ENCODE assay signal across 12 mouse cellular contexts in the genomic region with DNA sequence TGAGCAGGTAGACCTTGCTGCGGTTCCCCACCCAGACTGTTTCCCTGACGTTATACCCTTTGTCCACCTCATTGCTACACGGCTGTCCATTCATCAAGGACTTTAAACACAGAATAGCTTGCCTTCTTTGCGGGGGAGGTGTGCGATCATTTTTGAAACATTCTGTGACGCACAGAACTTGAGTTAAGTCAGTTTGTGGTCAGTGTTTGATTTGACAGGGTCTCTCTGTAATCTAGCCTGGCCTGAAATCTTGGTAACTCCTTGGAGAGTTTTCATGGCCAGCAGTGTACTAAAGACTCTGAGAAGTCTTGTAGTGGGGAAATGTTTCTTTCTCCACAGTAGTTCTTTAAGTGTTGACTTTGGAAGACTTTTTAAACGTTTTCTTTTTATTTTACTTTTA. TPM values are rescaled to one million over a fixed set of nuclear protein-coding genes. Genes with fewer than 3 reads are reported as not detected.
DNase-seq lines count a peak whose midpoint lies in the region; ATAC-seq and TF ChIP-seq lines count a peak whose summit lies in the region.
"Had no signal": no experiment of that assay in that cellular context is flagged by ENCODE, and none has a peak within 500 bp of the region (broad histone marks: within the 10 kb centered on the region; RNA-seq: fewer than 3 reads in every experiment).

No protein-coding gene starts in this region.

- H3K36me3 ChIP-seq in kidney, embryonic 15.5 days: no peaks in the 10 kb centered on the region
- peaks cover 0 to 2% of the 10 kb centered on the region in 2 experiments for H3K36me3 ChIP-seq in CH12.LX (replicated peaks in 1 of 2; ENCODE audit: control insufficient read depth in 1 of 2, insufficient read depth in 1 of 2, low read length in 1 of 2)
- no peaks in the 10 kb centered on the region for H3K36me3 ChIP-seq in embryonic facial prominence, embryonic 14.5 days (ENCODE audit: control insufficient read depth, insufficient read depth, low read length)
- no peaks in the 10 kb centered on the region for H3K36me3 ChIP-seq in limb, embryonic 15.5 days
- H3K36me3 ChIP-seq: G1E had no signal

- dilution Hi-C loops in CH12.LX (cut with MboI; ENCODE audit: extremely low pct_ligation_motif_present, extremely low pct_unique_long_range_greater_than_20kb, low sequenced_read_pairs): no loop called here

- no peaks in the 10 kb centered on the region for H3K27me3 ChIP-seq in kidney, embryonic 15.5 days
- H3K27me3 ChIP-seq in CH12.LX (replicated peaks): no peaks in the 10 kb centered on the region
- H3K27me3 ChIP-seq in embryonic facial prominence, embryonic 14.5 days (replicated peaks; ENCODE audit: control insufficient read depth, insufficient read depth, low read length): no peaks in the 10 kb centered on the region
- H3K27me3 ChIP-seq in limb, embryonic 15.5 days: no peaks in the 10 kb centered on the region

- H3K4me2 ChIP-seq in kidney, embryonic 15.5 days: peak overlapping the region; percentile 54
- H3K4me2 ChIP-seq in CH12.LX (ENCODE audit: insufficient read depth, low read depth, poor library complexity, severe bottlenecking): peak overlapping the region; percentile 63
- H3K4me2 ChIP-seq in embryonic facial prominence, embryonic 14.5 days (ENCODE audit: low read depth, low read length): peak overlapping the region; percentile 30; the same call in 1 of the 2 replicates
- H3K4me2 ChIP-seq in limb, embryonic 15.5 days: peak overlapping the region; percentile 51; the same call in 1 of the 2 replicates

- in situ Hi-C loops in CH12.LX (cut with MboI; ENCODE audit: low pct_ligation_motif_present, low pct_unique_long_range_greater_than_20kb, low sequenced_read_pairs): no loop called here

- H3K9ac ChIP-seq in kidney, embryonic 15.5 days: no peak overlapping the region
- peak overlapping the region; percentile 12; the same call in 1 of the 2 replicates for H3K9ac ChIP-seq in CH12.LX (ENCODE audit: insufficient read depth, low read depth)
- H3K9ac ChIP-seq in embryonic facial prominence, embryonic 14.5 days (ENCODE audit: low read depth, low read length): no peak overlapping the region
- no peak overlapping the region for H3K9ac ChIP-seq in limb, embryonic 15.5 days

- no peak for TF ChIP-seq CTCF in CH12.LX (conservative IDR thresholded peaks at IDR 0.05 in 1 of 2, IDR thresholded peaks at IDR 0.05 in 1 of 2; ENCODE audit: low read depth in 2 of 2, low read length in 2 of 2)

- no peak for TF ChIP-seq EP300 in CH12.LX (IDR thresholded peaks at IDR 0.05; ENCODE audit: low read length)

- no peak overlapping the region for H3K4me3 ChIP-seq in kidney, embryonic 15.5 days (replicated peaks)
- peak overlapping the region; percentile 51 to 62 (median 59) for H3K4me3 ChIP-seq in CH12.LX (replicated peaks in 1 of 3; ENCODE audit: low read depth in 2 of 3, low read length in 2 of 3, poor library complexity in 1 of 3)
- no peak overlapping the region for H3K4me3 ChIP-seq in embryonic facial prominence, embryonic 14.5 days (ENCODE audit: low read depth, low read length)
- H3K4me3 ChIP-seq in limb, embryonic 15.5 days: no peak overlapping the region

- peak overlapping the region; percentile 45 for H3K27ac ChIP-seq in kidney, embryonic 15.5 days
- no peak overlapping the region for H3K27ac ChIP-seq in CH12.LX (ENCODE audit: insufficient read depth, low read depth)
- H3K27ac ChIP-seq in embryonic facial prominence, embryonic 14.5 days (replicated peaks; ENCODE audit: low read depth, low read length): peak overlapping the region; percentile 52
- peak overlapping the region; percentile 54; the same call in 1 of the 2 replicates for H3K27ac ChIP-seq in limb, embryonic 15.5 days

- no peak for TF ChIP-seq RAD21 in CH12.LX (IDR thresholded peaks at IDR 0.05; ENCODE audit: low read depth, low read length)

- no peak for DNase-seq in kidney, postnatal 4 days
- DNase-seq in CH12.LX (ENCODE audit: extremely low read depth): no peak
- no peak for DNase-seq in embryonic facial prominence, embryonic 14.5 days (ENCODE audit: low spot score)
- no peak for DNase-seq in urinary bladder, postnatal 10 days (ENCODE audit: low spot score)
- no peak for DNase-seq in layer of hippocampus, adult 18-20 months (ENCODE audit: low spot score in 2 of 2)

- 55% methylated on average over 7 of the region's 7 CpGs for WGBS in kidney, embryonic 15.5 days
- 62% methylated on average over 7 of the region's 7 CpGs for WGBS in embryonic facial prominence, embryonic 14.5 days
- 69% methylated on average over 7 of the region's 7 CpGs for WGBS in limb, embryonic 15.5 days

- no peaks in the 10 kb centered on the region for H3K9me3 ChIP-seq in kidney, embryonic 15.5 days (replicated peaks)
- peaks cover under 1% of the 10 kb centered on the region for H3K9me3 ChIP-seq in CH12.LX (replicated peaks; ENCODE audit: low read length)
- 0 out of 2 replicates have a peak, but pooled peaks cover 3% of the 10 kb centered on the region for H3K9me3 ChIP-seq in embryonic facial prominence, embryonic 14.5 days (ENCODE audit: control insufficient read depth, low read length)
- no peaks in the 10 kb centered on the region for H3K9me3 ChIP-seq in limb, embryonic 15.5 days
- H3K9me3 ChIP-seq: G1E had no signal

- H3K79me2 ChIP-seq in CH12.LX (replicated peaks; ENCODE audit: control insufficient read depth, extremely low read depth, insufficient read depth, poor library complexity, severe bottlenecking): no peaks in the 10 kb centered on the region

- TF ChIP-seq POLR2A in CH12.LX (IDR thresholded peaks at IDR 0.05; ENCODE audit: low read depth, low read length): no peak

- peaks cover 24% of the 10 kb centered on the region for H3K4me1 ChIP-seq in kidney, embryonic 15.5 days
- peaks cover 0 to 25% of the 10 kb centered on the region in 2 experiments; a peak in 2 of 4 replicates for H3K4me1 ChIP-seq in CH12.LX (ENCODE audit: control insufficient read depth in 1 of 2, insufficient read depth in 2 of 2)
- peaks cover 10% of the 10 kb centered on the region for H3K4me1 ChIP-seq in embryonic facial prominence, embryonic 14.5 days (ENCODE audit: control insufficient read depth, insufficient read depth, low read length)
- H3K4me1 ChIP-seq in limb, embryonic 15.5 days: peaks cover 25% of the 10 kb centered on the region

- ATAC-seq in kidney, embryonic 15.5 days (replicated peaks; ENCODE audit: low FRiP score): no peak
- no peak for ATAC-seq in embryonic facial prominence, embryonic 14.5 days (ENCODE audit: low read depth)
- ATAC-seq in limb, embryonic 15.5 days (ENCODE audit: insufficient number of reproducible peaks, low FRiP score, low TSS enrichment, low read depth): no peak
- ATAC-seq in frontal cortex, adult (ENCODE audit: low TSS enrichment): no peak

TF ChIP-seq in CH12.LX, 34 proteins besides CTCF, POLR2A, EP300 and RAD21:
- no peak for TF ChIP-seq SIN3A (IDR thresholded peaks at IDR 0.05; ENCODE audit: low read length)

RNA-seq across cellular contexts. Expression of a gene that starts 5.0 kb away (rescaled TPM):
- polyA plus RNA-seq in kidney, embryonic 15.5 days (2015; fragmentation: Nextera tagmentation; extraction: Ambion mirVana): 0.47 TPM in 1 of 2 replicates, not detected in the other
- total RNA-seq in CH12.LX (2012; rRNA removed): 0.63 TPM in 1 of 2 replicates, not detected in the other
- total RNA-seq in CH12.LX (2014; rRNA removed): 2.8 and 5.3 TPM in 2 replicates
- polyA plus RNA-seq in CH12.LX (2012; ENCODE audit: insufficient read length, low read depth): 1.1 TPM in 1 of 2 replicates, not detected in the other
- not detected in 2 replicates for polyA plus RNA-seq in embryonic facial prominence, embryonic 14.5 days (2014; fragmentation: Nextera tagmentation; extraction: Ambion mirVana)
- polyA plus RNA-seq in limb, embryonic 15.5 days (2015; fragmentation: Nextera tagmentation; extraction: Ambion mirVana): not detected in 2 replicates
- not detected for total RNA-seq in layer of hippocampus, adult 18-20 months (2021)
- total RNA-seq: hematopoietic stem cell, adult 5-6 weeks; left cerebral cortex, postnatal 10 days had no signal
- polyA plus RNA-seq: embryonic facial prominence, embryonic 11.5 days; G1E had no signal

Comparison
In these comparisons a context has a peak if more than half of its experiments do, and no peak if none do; other contexts are left out.
1. H3K4me3 ChIP-seq: peak in CH12.LX (3 of 3); none in kidney, embryonic 15.5 days (single experiment), embryonic facial prominence, embryonic 14.5 days (single experiment) and limb, embryonic 15.5 days (single experiment).
2. Peak in every context shown above with its lines, with median percentiles within 50 percentile points of each other: H3K4me2 ChIP-seq.